In the genomic region with DNA sequence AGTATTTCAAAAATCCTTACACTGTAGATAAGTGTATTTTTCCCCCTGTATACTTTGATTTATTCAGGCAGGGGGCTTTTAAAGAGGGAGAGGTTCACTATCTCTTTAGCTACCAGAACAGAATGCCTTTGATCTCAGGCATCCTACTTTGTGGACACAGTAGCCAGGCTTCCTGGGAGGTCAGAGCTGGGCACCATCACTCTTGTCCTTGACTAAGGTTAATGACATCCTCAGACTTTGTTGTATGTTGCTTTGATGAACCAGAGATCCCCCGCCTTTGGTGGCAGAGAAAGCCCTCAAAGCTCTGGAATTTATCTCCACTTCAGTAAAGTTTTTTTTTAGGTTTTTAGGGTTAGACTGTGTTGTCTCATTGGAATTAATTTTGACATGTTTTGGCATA, we compare ENCODE assay signal across 23 mouse cellular contexts.
A peak's percentile ranks its signal among the peaks of the same experiment; 100 is the strongest.
DNase-seq lines count a peak whose midpoint lies in the region; TF ChIP-seq lines count a peak whose summit lies in the region.
"Had no signal": no experiment of that assay in that cellular context is flagged by ENCODE, and none has a peak within 500 bp of the region (broad histone marks: within the 10 kb centered on the region; RNA-seq: fewer than 3 reads in every experiment).

No protein-coding gene starts in this region.

- DNase-seq in adrenal gland, adult 2 months: peak; percentile 28
- no peak for DNase-seq in adrenal gland, adult 18-20 months (ENCODE audit: low spot score in 2 of 2)
- DNase-seq in heart, embryonic 10.5 days (ENCODE audit: low spot score): peak; percentile 57
- DNase-seq in heart, postnatal 10 days: no peak
- DNase-seq in left cerebral cortex, adult 2 months (ENCODE audit: extremely low spot score in 1 of 2, low spot score in 2 of 2): no peak
- no peak for DNase-seq in left cerebral cortex, postnatal 10 days (ENCODE audit: extremely low spot score in 1 of 2, low spot score in 2 of 2)
- DNase-seq in embryo, embryonic 11 days: peak; percentile 54
- no peak for DNase-seq in urinary bladder, adult 18-20 months (ENCODE audit: low spot score in 2 of 2)
- DNase-seq: adrenal gland, postnatal 14 days; cerebellum, adult 11 months; cerebellum, adult 2 months; cerebellum, adult 9-11 months; cerebellum, postnatal 25 days; forebrain, postnatal 0 days; gastrocnemius, adult 2 months; gastrocnemius, postnatal 14 days; heart, adult 18-20 months; heart, postnatal 36 days had no signal

- intact Hi-C loops in heart, postnatal 10 days (cut with DNase I): no loop called here
- intact Hi-C loops in left cerebral cortex, adult 2 months (cut with DNase I): loop anchor here (2.0 to 10.0 kb wide), 2 partner anchors 132 to 510 kb away; no protein-coding TSS in a partner anchor
- intact Hi-C loops in left cerebral cortex, postnatal 10 days (cut with DNase I): no loop called here

- WGBS in heart, embryonic 10.5 days: 25% methylated on average over 1 of the region's 1 CpGs

- H3K4me1 ChIP-seq in heart, embryonic 10.5 days: peaks cover 57% of the 10 kb centered on the region

- no peak for TF ChIP-seq CTCF in left cerebral cortex, adult 2 months (IDR thresholded peaks at IDR 0.05)

- H3K9me3 ChIP-seq in heart, embryonic 10.5 days: no peaks in the 10 kb centered on the region
- H3K9me3 ChIP-seq: embryonic facial prominence, embryonic 12.5 days; embryonic facial prominence, embryonic 15.5 days; hindbrain, embryonic 10.5 days; hindbrain, embryonic 13.5 days; intestine, embryonic 15.5 days had no signal

- no peak overlapping the region for H3K4me3 ChIP-seq in heart, embryonic 10.5 days
- no peak overlapping the region for H3K4me3 ChIP-seq in left cerebral cortex, adult 2 months
- H3K4me3 ChIP-seq: embryonic facial prominence, embryonic 12.5 days; embryonic facial prominence, embryonic 15.5 days; gastrocnemius, adult 2 months; hindbrain, embryonic 10.5 days; hindbrain, embryonic 13.5 days; intestine, embryonic 15.5 days had no signal

- no peaks in the 10 kb centered on the region for H3K36me3 ChIP-seq in heart, embryonic 10.5 days
- H3K36me3 ChIP-seq: embryonic facial prominence, embryonic 12.5 days; embryonic facial prominence, embryonic 15.5 days; hindbrain, embryonic 10.5 days; hindbrain, embryonic 13.5 days; intestine, embryonic 15.5 days had no signal

- no peak overlapping the region for H3K27ac ChIP-seq in heart, embryonic 10.5 days
- H3K27ac ChIP-seq in left cerebral cortex, adult 2 months: peak overlapping the region; percentile 93; the same call in 1 of the 2 replicates
- H3K27ac ChIP-seq: embryonic facial prominence, embryonic 12.5 days; embryonic facial prominence, embryonic 15.5 days; gastrocnemius, adult 2 months; hindbrain, embryonic 10.5 days; hindbrain, embryonic 13.5 days; intestine, embryonic 15.5 days had no signal

- H3K27me3 ChIP-seq in heart, embryonic 10.5 days (ENCODE audit: insufficient read depth, poor library complexity, severe bottlenecking): peaks cover 3% of the 10 kb centered on the region; the same call in 1 of the 2 replicates
- H3K27me3 ChIP-seq: embryonic facial prominence, embryonic 12.5 days; embryonic facial prominence, embryonic 15.5 days; intestine, embryonic 15.5 days had no signal

Comparison
In these comparisons a context has a peak if more than half of its experiments do, and no peak if none do; other contexts are left out.
1. DNase-seq: peak in adrenal gland, adult 2 months (single experiment), heart, embryonic 10.5 days (single experiment) and embryo, embryonic 11 days (single experiment); none in adrenal gland, adult 18-20 months (0 of 2), heart, postnatal 10 days (0 of 2), left cerebral cortex, adult 2 months (0 of 2), left cerebral cortex, postnatal 10 days (0 of 2) and urinary bladder, adult 18-20 months (0 of 2).